Mouse (Mus musculus) embryo, embryonic 9.5 days (tissue): ENCODE measurements around the gene Cpt1c.

Experiments used
- DNase-seq: peaks from one replicate; pipeline ENCODE4 v3.0.0-alpha.2; 2017; ENCODE audit errors: extremely low spot score

The Cpt1c gene

GRCm38 (mm10) chr7:44918219-44918618 lies 56.4 kb downstream of the Cpt1c start:
- no peak for DNase-seq

- DNase-seq = no peak
These were observed 57.8 kb downstream of the Cpt1c start for GRCm38 (mm10) chr7:44916881-44917280.

GRCm38 (mm10) chr7:44916191-44916590 lies 58.5 kb downstream of the Cpt1c start:
- no peak for DNase-seq

GRCm38 (mm10) chr7:44915314-44915713 lies 59.3 kb downstream of the Cpt1c start:
- DNase-seq = no peak

- no peak for DNase-seq
These were observed 60.3 kb downstream of the Cpt1c start for GRCm38 (mm10) chr7:44914396-44914795.
